Mouse (Mus musculus) cortical plate, adult 2 months (tissue): ENCODE results near the gene Parvb.

Experiments used
- CTCF ChIP-seq: fragments of 200-500 bp; IDR thresholded peaks from 2 replicates; pipeline ENCODE4 v1.5.1; 2011; ENCODE audit warnings: mild to moderate bottlenecking, control low read depth, low read length; ENCODE audit not compliant: insufficient read depth; ENCODE audit errors: extremely low read depth
- POLR2A ChIP-seq: fragments of 200-500 bp; IDR thresholded peaks from 2 replicates; pipeline ENCODE4 v1.6.1; 2011; ENCODE audit warnings: mild to moderate bottlenecking, low read length, control low read depth; ENCODE audit not compliant: insufficient read depth; ENCODE audit errors: extremely low read depth

DNA sequence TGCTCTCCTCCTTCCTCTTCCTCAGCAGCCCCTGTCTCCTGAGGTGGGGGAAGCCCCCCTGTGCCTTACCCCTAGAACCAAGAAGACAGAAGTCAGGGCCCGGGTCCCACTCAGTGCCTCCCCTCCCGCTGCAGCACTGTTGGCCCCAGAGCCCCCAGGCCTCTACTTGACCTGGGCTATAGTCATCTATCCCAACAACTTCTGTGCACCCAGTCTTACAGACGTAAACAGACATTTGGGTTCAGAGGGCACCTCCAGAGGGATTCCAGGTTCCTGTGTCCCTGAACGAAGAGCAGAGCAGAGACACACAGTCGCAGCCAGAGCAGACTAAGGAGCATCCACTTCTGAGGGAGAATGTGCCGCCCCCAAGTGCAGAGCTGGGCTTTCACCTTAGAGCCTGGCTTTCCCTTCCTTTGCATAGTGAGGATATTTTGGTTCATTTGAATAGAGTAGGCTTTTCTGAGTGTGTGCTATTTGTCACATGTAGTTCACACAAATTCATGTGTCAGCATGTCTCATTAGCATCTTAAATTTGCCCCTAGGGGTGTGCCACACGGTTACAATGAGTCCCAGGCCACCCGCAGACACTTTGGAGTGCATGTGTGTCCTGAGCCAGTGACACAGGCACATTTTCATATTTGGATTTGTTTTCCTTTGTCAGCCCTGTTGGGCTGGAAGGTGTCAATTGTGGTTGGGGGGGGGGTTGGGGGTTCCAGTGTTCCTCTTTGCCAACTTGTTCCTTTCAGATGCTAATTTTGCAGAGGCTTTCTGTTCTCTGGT lies 70.0 kb downstream of the Parvb start:
- no peak for TF ChIP-seq CTCF
- no peak for TF ChIP-seq POLR2A
